Mouse (Mus musculus) small intestine, adult 2 months (tissue): ENCODE measurements around the gene Cd83. TPM values are rescaled to one million over a fixed set of nuclear protein-coding genes. Genes with fewer than 3 reads are reported as not detected.
A peak's percentile ranks its signal among the peaks of the same experiment; 100 is the strongest.

Experiments
- H3K27ac ChIP-seq: fragments of 200-500 bp; 2 replicates; pipeline ENCODE4 v1.5.1; 2012; ENCODE audit warnings: low read depth, low read length, control low read depth, inconsistent platforms; ENCODE audit not compliant: insufficient read depth
- H3K27me3 ChIP-seq: fragments of 200-500 bp; 2 replicates; pipeline ENCODE4 v1.6.1; 2012; ENCODE audit warnings: mild to moderate bottlenecking, moderate library complexity, low read length, inconsistent platforms; ENCODE audit not compliant: control insufficient read depth, insufficient read depth
- H3K36me3 ChIP-seq: fragments of 200-500 bp; 2 replicates; pipeline ENCODE4 v1.6.1; 2012; ENCODE audit warnings: mild to moderate bottlenecking, low read length, control low read depth, inconsistent platforms; ENCODE audit not compliant: control insufficient read depth, insufficient read depth
- H3K4me1 ChIP-seq: fragments of 200-500 bp; 2 replicates; pipeline ENCODE4 v1.6.1; 2012; ENCODE audit warnings: low read length, inconsistent platforms, mixed read lengths; ENCODE audit not compliant: control insufficient read depth, insufficient read depth, insufficient read length
- H3K4me3 ChIP-seq: fragments of 200-500 bp; 2 replicates; pipeline ENCODE4 v1.5.1; 2012; ENCODE audit warnings: low read depth, mild to moderate bottlenecking, control low read depth, inconsistent platforms, low read length, moderate library complexity
- CTCF ChIP-seq: fragments of 200-500 bp; IDR thresholded peaks from 2 replicates; pipeline ENCODE4 v1.5.1; 2012; ENCODE audit warnings: low read depth, mild to moderate bottlenecking, control low read depth, inconsistent platforms, low read length, moderate library complexity, mixed read lengths; ENCODE audit not compliant: insufficient replicate concordance, insufficient read length; ENCODE audit errors: extremely low read depth
- POLR2A ChIP-seq: fragments of 200-500 bp; IDR thresholded peaks from 2 replicates; pipeline ENCODE4 v1.6.1; 2012; ENCODE audit warnings: low read depth, mild to moderate bottlenecking, control low read depth, inconsistent platforms, low read length, moderate library complexity
- WGBS: fragments of 180-500 bp; shearing (Covaris S2); methylation state at CpG from one replicate; pipeline ENCODE4 v1.1.7; 2018; 5-methylcytosine and 5-hydroxymethylcytosine counted together
- polyA plus RNA-seq: library from polyadenylated mRNA; depleted of rRNA; stranded (reverse); fragments of >200 nt; gene quantifications from 2 replicates; pipeline ENCODE4 v1.2.3, GENCODE M21; 2012; rRNA removed

Gene Cd83
- 3.9 and 7.1 TPM in 2 replicates for polyA plus RNA-seq

GRCm38 (mm10) chr13:43784725-43785711, at the start of gene Cd83:
Cd83 (plus strand) TSS chr13:43784775.
- 4% methylated on average over 73 of the region's 73 CpGs for WGBS
- peaks cover 15% of the 10 kb centered on the region; the same call in 1 of the 2 replicates for H3K4me1 ChIP-seq
- H3K27me3 ChIP-seq, result no peaks in the 10 kb centered on the region
- peak within 1 kb of the TSS; percentile 27 for H3K27ac ChIP-seq
- peak within 1 kb of the TSS; percentile 81 for H3K4me3 ChIP-seq
- H3K36me3 ChIP-seq, result no peaks in the 10 kb centered on the region
- TF ChIP-seq CTCF, result no peak
- peak; percentile 34; the same call in 1 of the 2 replicates for TF ChIP-seq POLR2A

- Histone ChIP-seq H3K27me3 (no peaks in the 10 kb centered on the region), H3K27ac (no peak overlapping the region), H3K36me3 (no peaks in the 10 kb centered on the region), H3K4me3 (no peak overlapping the region), H3K4me1 (no peaks in the 10 kb centered on the region)
- 36% methylated on average over 15 of the region's 15 CpGs for WGBS
- TF ChIP-seq POLR2A, result no peak
- TF ChIP-seq CTCF, result peak; percentile 91; the same call in 1 of the 2 replicates
Observed at GRCm38 (mm10) chr13:43739598-43740275, 44.8 kb upstream of the Cd83 start.

GRCm38 (mm10) chr13:43740276-43740608, 44.3 kb upstream of the Cd83 start:
- TF ChIP-seq POLR2A (no peak), CTCF (no peak)
- Histone ChIP-seq H3K36me3 (no peaks in the 10 kb centered on the region), H3K27me3 (no peaks in the 10 kb centered on the region), H3K4me3 (no peak overlapping the region), H3K27ac (no peak overlapping the region), H3K4me1 (no peaks in the 10 kb centered on the region)
- 90% methylated on average over 7 of the region's 7 CpGs for WGBS

GRCm38 (mm10) chr13:43742677-43743076, 41.9 kb upstream of the Cd83 start:
- no peak for TF ChIP-seq POLR2A
- TF ChIP-seq CTCF, result 0 out of 2 replicates have a peak, but pooled peaks have one; percentile 15
- Histone ChIP-seq H3K4me1 (no peaks in the 10 kb centered on the region), H3K36me3 (no peaks in the 10 kb centered on the region), H3K27me3 (no peaks in the 10 kb centered on the region), H3K27ac (no peak overlapping the region), H3K4me3 (no peak overlapping the region)
- WGBS, result 63% methylated on average over 3 of the region's 3 CpGs

GRCm38 (mm10) chr13:43744259-43744658, 40.3 kb upstream of the Cd83 start:
- H3K36me3 ChIP-seq, result no peaks in the 10 kb centered on the region
- H3K4me1 ChIP-seq, result no peaks in the 10 kb centered on the region
- no peak overlapping the region for H3K27ac ChIP-seq
- 78% methylated on average over 7 of the region's 7 CpGs for WGBS
- H3K4me3 ChIP-seq, result no peak overlapping the region
- no peak for TF ChIP-seq POLR2A
- H3K27me3 ChIP-seq, result no peaks in the 10 kb centered on the region

GRCm38 (mm10) chr13:43750301-43750700, 34.3 kb upstream of the Cd83 start:
- Histone ChIP-seq H3K27ac (no peak overlapping the region), H3K36me3 (no peaks in the 10 kb centered on the region), H3K4me1 (no peaks in the 10 kb centered on the region), H3K4me3 (no peak overlapping the region), H3K27me3 (no peaks in the 10 kb centered on the region)
- TF ChIP-seq POLR2A, result no peak
- WGBS, result 53% methylated on average over 3 of the region's 3 CpGs

- no peak overlapping the region for H3K4me3 ChIP-seq
- no peak overlapping the region for H3K27ac ChIP-seq
- 81% methylated on average over 6 of the region's 6 CpGs for WGBS
- H3K36me3 ChIP-seq, result no peaks in the 10 kb centered on the region
- H3K4me1 ChIP-seq, result no peaks in the 10 kb centered on the region
- TF ChIP-seq CTCF (no peak), POLR2A (no peak)
- no peaks in the 10 kb centered on the region for H3K27me3 ChIP-seq
Observed at GRCm38 (mm10) chr13:43750966-43751365, 33.6 kb upstream of the Cd83 start.
